Mouse (Mus musculus): ENCODE results near the gene Hist1h3c.

DNA sequence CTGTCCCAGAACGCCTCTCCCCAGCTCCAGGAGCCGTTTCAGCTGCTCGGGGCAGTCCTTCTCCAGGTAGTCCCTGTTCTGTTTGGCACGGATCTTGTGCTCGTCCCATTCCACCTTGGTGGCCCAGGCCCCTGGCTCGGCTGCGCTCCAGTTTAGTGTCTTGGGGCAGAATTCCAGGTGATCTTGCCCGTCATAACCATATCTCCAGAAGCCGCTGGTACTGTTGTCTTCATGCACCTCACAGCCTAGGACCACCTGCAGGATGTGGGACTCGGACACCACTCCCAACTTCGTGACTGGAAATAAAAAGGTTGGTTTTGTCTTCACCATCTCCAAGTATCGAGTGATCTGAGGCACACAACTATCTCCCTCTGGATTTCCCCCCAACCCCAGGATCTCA is 38.6 kb downstream of the Hist1h3c start:
- TF ChIP-seq POLR2A (IDR thresholded peaks at IDR 0.05; ENCODE audit: insufficient read length, low read depth) (no peak), TCF12 (IDR thresholded peaks at IDR 0.05; ENCODE audit: insufficient read depth, poor library complexity, severe bottlenecking) (no peak), MYOD1 (IDR thresholded peaks at IDR 0.05; ENCODE audit: control insufficient read depth in 1 of 3, insufficient read length in 2 of 3, low read depth in 2 of 3) (no peak), MYOG (IDR thresholded peaks at IDR 0.05; ENCODE audit: control insufficient read depth in 1 of 3, insufficient read depth in 1 of 3, insufficient read length in 2 of 3, low read depth in 2 of 3) (no peak), USF1 (IDR thresholded peaks at IDR 0.05; ENCODE audit: low read depth) (no peak), E2F4 (IDR thresholded peaks at IDR 0.05; ENCODE audit: insufficient read depth) (no peak), POLR2AphosphoS2 (IDR thresholded peaks at IDR 0.05; ENCODE audit: insufficient read length, low read depth) (no peak), MAX (IDR thresholded peaks at IDR 0.05; ENCODE audit: low read depth) (no peak), TCF3 (IDR thresholded peaks at IDR 0.05; ENCODE audit: insufficient read length, low read depth) (no peak), SRF (IDR thresholded peaks at IDR 0.05; ENCODE audit: control insufficient read depth, insufficient read length, low read depth) (no peak), CEBPB (IDR thresholded peaks at IDR 0.05; ENCODE audit: insufficient read depth, poor library complexity, severe bottlenecking) (no peak)

All from myocyte (in vitro differentiated cells).